Mouse (Mus musculus) lung, embryonic 16.5 days (tissue): Measurements from ENCODE around the gene Casc1. TPM values are rescaled to one million over a fixed set of nuclear protein-coding genes. Genes with fewer than 3 reads are reported as not detected.

ENCODE experiments used
- polyA plus RNA-seq: library from polyadenylated mRNA; unstranded; fragments of >200 nt; fragmentation: Nextera tagmentation; extraction: Ambion mirVana; gene quantifications from 2 replicates; pipeline ENCODE4 v1.2.1, GENCODE M21; 2015

Casc1 gene
- polyA plus RNA-seq, 1 experiment from 2014 or later: 1.5 TPM

Other genes starting within 250 kb of the Casc1 start
- gene Bcat1, start 134.8 kb downstream of the Casc1 start, polyA plus RNA-seq: 3.3 and 3.7 TPM in 2 replicates
- gene Lrmp, start 95.4 kb downstream of the Casc1 start, polyA plus RNA-seq: 4.1 and 6.1 TPM in 2 replicates
- 28.1 and 29.0 TPM in 2 replicates for gene Etfrf1, start 129 bp upstream of the Casc1 start, polyA plus RNA-seq
- 97.6 and 99.5 TPM in 2 replicates for gene Kras, start 39.2 kb upstream of the Casc1 start, polyA plus RNA-seq